Mouse (Mus musculus) liver, adult 2 months (tissue): ENCODE results near the gene Ccdc62. TPM values are rescaled to one million over a fixed set of nuclear protein-coding genes. Genes with fewer than 3 reads are reported as not detected.

Experiments
- DNase-seq: peaks from one replicate; pipeline ENCODE4 v3.0.0-alpha.2; 2011; ENCODE audit warnings: low read depth, low spot score; ENCODE audit errors: extremely low read depth
- H3K27ac ChIP-seq: fragments of 200-500 bp; replicated peaks from 2 replicates; pipeline ENCODE4 v1.5.1; 2012; ENCODE audit warnings: low read depth, mild to moderate bottlenecking, control low read depth, inconsistent platforms, low read length; ENCODE audit not compliant: insufficient read depth
- H3K27me3 ChIP-seq: fragments of 200-500 bp; 2 replicates; pipeline ENCODE4 v1.6.1; 2012; ENCODE audit warnings: mild to moderate bottlenecking, moderate library complexity, low read length, inconsistent platforms; ENCODE audit not compliant: control insufficient read depth, insufficient read depth
- H3K36me3 ChIP-seq: fragments of 200-500 bp; 2 replicates; pipeline ENCODE4 v1.6.1; 2012; ENCODE audit warnings: low read length, inconsistent platforms; ENCODE audit not compliant: control insufficient read depth, insufficient read depth
- H3K4me1 ChIP-seq: fragments of 200-500 bp; 2 replicates; pipeline ENCODE4 v1.6.1; 2011; ENCODE audit warnings: low read length; ENCODE audit not compliant: control insufficient read depth, insufficient read depth
- H3K4me3 ChIP-seq: fragments of 200-500 bp; 2 replicates; pipeline ENCODE4 v1.5.1; 2011; ENCODE audit warnings: low read depth, mild to moderate bottlenecking, control low read depth, low read length, moderate library complexity; ENCODE audit not compliant: insufficient read depth
- H3K79me2 ChIP-seq: fragments of 200-500 bp; 2 replicates; pipeline ENCODE4 v1.6.1; 2012; ENCODE audit warnings: inconsistent platforms, mild to moderate bottlenecking, low read length, moderate library complexity; ENCODE audit not compliant: control insufficient read depth, insufficient read depth
- H3K9ac ChIP-seq: fragments of 200-500 bp; 2 replicates; pipeline ENCODE4 v1.6.1; 2012; ENCODE audit warnings: low read depth, mild to moderate bottlenecking, control low read depth, inconsistent platforms, low read length
- CTCF ChIP-seq: fragments of 200-500 bp; IDR thresholded peaks from 2 replicates; pipeline ENCODE4 v1.5.1; 2011; ENCODE audit warnings: low read depth, low read length, control low read depth
- POLR2A ChIP-seq: fragments of 200-500 bp; IDR thresholded peaks from 2 replicates; pipeline ENCODE4 v1.6.1; 2011; ENCODE audit warnings: low read length, control low read depth; ENCODE audit not compliant: insufficient read depth; ENCODE audit errors: extremely low read depth
- WGBS: fragments of 180-500 bp; shearing (Covaris S2); methylation state at CpG from one replicate; pipeline ENCODE4 v1.1.7; 2018; 5-methylcytosine and 5-hydroxymethylcytosine counted together
- polyA plus RNA-seq: library from polyadenylated mRNA; depleted of rRNA; stranded (reverse); fragments of >200 nt; gene quantifications from 2 replicates; pipeline ENCODE4 v1.2.3, GENCODE M21; 2012; rRNA removed
- total RNA-seq: library from RNA; depleted of rRNA; stranded (reverse); fragments of >200 nt; gene quantifications from 2 replicates; pipeline ENCODE4 v1.2.3, GENCODE M21; 2014; rRNA removed

The Ccdc62 gene
- total RNA-seq (2.1 and 2.2 TPM in 2 replicates), polyA plus RNA-seq (1.8 and 3.2 TPM in 2 replicates)

- Histone ChIP-seq H3K4me1 (peaks cover 6% of the 10 kb centered on the region), H3K36me3 (peaks cover 17% of the 10 kb centered on the region), H3K79me2 (no peaks in the 10 kb centered on the region), H3K27me3 (no peaks in the 10 kb centered on the region), H3K27ac (peak within 1 kb of the TSS; percentile 94), H3K9ac (peak within 1 kb of the TSS; percentile 89), H3K4me3 (peak within 1 kb of the TSS; percentile 86)
- TF ChIP-seq CTCF (no peak), POLR2A (peak; percentile 92)
- WGBS, result under 1% methylated on average over 56 of the region's 56 CpGs
- DNase-seq, result peak; percentile 82
Observed at GRCm38 (mm10) chr5:123930508-123930989, at the start of gene Ccdc62. Ccdc62 (plus strand) TSS chr5:123930679.

- no peaks in the 10 kb centered on the region for H3K36me3 ChIP-seq
- no peak overlapping the region for H3K9ac ChIP-seq
- no peak for TF ChIP-seq POLR2A
- TF ChIP-seq CTCF, result no peak
- no peak for DNase-seq
- WGBS, result 87% methylated on average over 14 of the region's 14 CpGs
- H3K4me3 ChIP-seq, result no peak overlapping the region
- H3K27ac ChIP-seq, result no peak overlapping the region
- no peaks in the 10 kb centered on the region for H3K27me3 ChIP-seq
- no peaks in the 10 kb centered on the region for H3K79me2 ChIP-seq
- H3K4me1 ChIP-seq, result no peaks in the 10 kb centered on the region
Observed at GRCm38 (mm10) chr5:123880778-123881177, 49.7 kb upstream of the Ccdc62 start.

DNA sequence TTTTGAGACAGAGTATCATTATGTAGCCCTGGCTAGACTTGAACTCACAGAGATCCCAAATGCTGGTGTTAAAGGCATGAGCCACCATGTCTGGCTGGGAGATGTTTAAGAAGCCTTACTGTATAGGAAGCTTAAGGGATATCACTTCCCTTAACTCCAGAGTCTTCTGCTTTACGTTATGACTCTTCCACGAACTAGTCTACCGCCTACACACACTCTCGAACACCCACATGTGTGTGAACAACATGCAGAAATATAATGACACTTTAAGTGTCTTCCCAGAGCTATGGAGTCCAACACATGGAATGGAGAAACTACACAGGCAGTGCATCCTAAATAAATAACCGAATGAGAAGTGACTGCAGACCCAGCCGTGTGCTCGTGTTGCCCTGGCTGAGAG, 46.6 kb upstream of the Ccdc62 start:
- DNase-seq, result no peak
- 73% methylated on average over 7 of the region's 7 CpGs for WGBS
- no peak for TF ChIP-seq POLR2A
- no peak for TF ChIP-seq CTCF
- H3K4me1 ChIP-seq, result no peaks in the 10 kb centered on the region
- no peak overlapping the region for H3K9ac ChIP-seq
- no peaks in the 10 kb centered on the region for H3K79me2 ChIP-seq
- H3K36me3 ChIP-seq, result no peaks in the 10 kb centered on the region
- no peaks in the 10 kb centered on the region for H3K27me3 ChIP-seq
- H3K27ac ChIP-seq, result no peak overlapping the region
- H3K4me3 ChIP-seq, result no peak overlapping the region

GRCm38 (mm10) chr5:123884332-123884731, 46.1 kb upstream of the Ccdc62 start:
- no peaks in the 10 kb centered on the region for H3K36me3 ChIP-seq
- H3K79me2 ChIP-seq, result no peaks in the 10 kb centered on the region
- no peak overlapping the region for H3K27ac ChIP-seq
- no peaks in the 10 kb centered on the region for H3K4me1 ChIP-seq
- DNase-seq, result no peak
- 81% methylated on average over 10 of the region's 10 CpGs for WGBS
- TF ChIP-seq POLR2A, result no peak
- TF ChIP-seq CTCF, result no peak
- no peak overlapping the region for H3K4me3 ChIP-seq
- H3K27me3 ChIP-seq, result no peaks in the 10 kb centered on the region
- no peak overlapping the region for H3K9ac ChIP-seq

GRCm38 (mm10) chr5:123886365-123886764, 44.1 kb upstream of the Ccdc62 start:
- Histone ChIP-seq H3K9ac (no peak overlapping the region), H3K4me3 (no peak overlapping the region), H3K36me3 (no peaks in the 10 kb centered on the region), H3K4me1 (no peaks in the 10 kb centered on the region), H3K27me3 (no peaks in the 10 kb centered on the region), H3K79me2 (no peaks in the 10 kb centered on the region), H3K27ac (no peak overlapping the region)
- WGBS, result 43% methylated on average over 3 of the region's 3 CpGs
- no peak for TF ChIP-seq POLR2A
- TF ChIP-seq CTCF, result no peak
- DNase-seq, result peak; percentile 36

DNA sequence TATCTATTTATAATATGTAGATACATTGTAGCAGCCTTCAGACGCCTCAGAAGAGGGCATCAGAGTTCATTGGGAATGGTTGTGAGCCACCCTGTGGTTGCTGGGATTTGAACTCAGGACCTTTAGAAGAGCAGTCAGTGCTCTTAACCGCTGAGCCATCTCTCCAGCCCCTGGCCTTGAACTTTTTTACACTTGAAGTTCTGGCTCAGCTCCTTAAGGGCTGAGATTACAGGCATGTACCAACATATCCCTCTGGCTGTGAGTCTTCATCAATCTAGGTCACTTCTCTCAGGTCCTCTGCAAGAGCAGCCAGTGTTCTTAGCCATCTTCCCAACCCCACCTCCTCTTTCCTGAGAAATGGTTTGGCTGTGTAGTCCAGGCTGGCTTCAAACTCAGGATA, 40.2 kb upstream of the Ccdc62 start:
- no peak for DNase-seq
- 84% methylated on average over 2 of the region's 2 CpGs for WGBS
- Histone ChIP-seq H3K4me3 (no peak overlapping the region), H3K27ac (no peak overlapping the region), H3K4me1 (no peaks in the 10 kb centered on the region), H3K9ac (no peak overlapping the region), H3K79me2 (no peaks in the 10 kb centered on the region), H3K36me3 (no peaks in the 10 kb centered on the region), H3K27me3 (no peaks in the 10 kb centered on the region)
- TF ChIP-seq POLR2A (no peak), CTCF (no peak)
